Mouse (Mus musculus) midbrain, embryonic 13.5 days (tissue): ENCODE measurements at regions not wholly inside any gene's neighbourhood (a gene's known extent, or its start where the extent isn't known, plus 50 kb on each side); places are given as distances from the start of the nearest gene placed in this dataset.
A peak's percentile ranks its signal among the peaks of the same experiment; 100 is the strongest.

Source experiments
- ATAC-seq: fragments of 200-750 bp; cut with Nextera tagmentation; 2 replicates; pipeline ENCODE4 v1.8.0; 2017; ENCODE audit warnings: mild to moderate bottlenecking, moderate TSS enrichment, moderate library complexity
- H3K27ac ChIP-seq: fragments of 300-500 bp; sonication (generic); 2 replicates; pipeline ENCODE4 v1.5.1; 2015; ENCODE audit warnings: inconsistent platforms, mild to moderate bottlenecking, moderate library complexity
- H3K27me3 ChIP-seq: fragments of 300-500 bp; sonication (generic); 2 replicates; pipeline ENCODE4 v1.6.1; 2015; ENCODE audit warnings: mild to moderate bottlenecking, inconsistent platforms
- H3K36me3 ChIP-seq: fragments of 300-500 bp; sonication (generic); 2 replicates; pipeline ENCODE4 v1.6.1; 2015; ENCODE audit warnings: mild to moderate bottlenecking, inconsistent platforms
- H3K4me1 ChIP-seq: fragments of 300-500 bp; sonication (generic); replicated peaks from 2 replicates; pipeline ENCODE4 v1.6.1; 2015; ENCODE audit warnings: inconsistent platforms
- H3K4me2 ChIP-seq: fragments of 300-500 bp; sonication (generic); replicated peaks from 2 replicates; pipeline ENCODE4 v1.6.1; 2015; ENCODE audit warnings: moderate library complexity, mild to moderate bottlenecking, inconsistent platforms
- H3K4me3 ChIP-seq: fragments of 300-500 bp; sonication (generic); replicated peaks from 2 replicates; pipeline ENCODE4 v1.5.1; 2015; ENCODE audit warnings: mild to moderate bottlenecking, inconsistent platforms
- H3K9ac ChIP-seq: fragments of 300-500 bp; sonication (generic); replicated peaks from 2 replicates; pipeline ENCODE4 v1.6.1; 2015; ENCODE audit warnings: mild to moderate bottlenecking, inconsistent platforms
- H3K9me3 ChIP-seq: fragments of 300-500 bp; sonication (generic); 2 replicates; pipeline ENCODE4 v1.6.1; 2016; ENCODE audit warnings: mild to moderate bottlenecking, inconsistent platforms
- WGBS: fragments of 180-500 bp; shearing (Covaris S2); methylation state at CpG from one replicate; pipeline ENCODE4 v1.1.7; 2015; 5-methylcytosine and 5-hydroxymethylcytosine counted together

GRCm38 (mm10) chr8:36004387-36004786, 238.8 kb downstream of the Gm19410 start:
- WGBS = 88% methylated on average over 2 of the region's 2 CpGs
- Histone ChIP-seq H3K4me3 (no peak overlapping the region), H3K4me1 (0 out of 2 replicates have a peak, but pooled peaks cover 1% of the 10 kb centered on the region), H3K9ac (no peak overlapping the region), H3K27me3 (no peaks in the 10 kb centered on the region), H3K36me3 (no peaks in the 10 kb centered on the region), H3K9me3 (no peaks in the 10 kb centered on the region), H3K4me2 (no peak overlapping the region), H3K27ac (no peak overlapping the region)
- no peak for ATAC-seq

- 79% methylated on average over 3 of the region's 3 CpGs for WGBS
- no peak overlapping the region for H3K9ac ChIP-seq
- no peaks in the 10 kb centered on the region for H3K36me3 ChIP-seq
- H3K4me1 ChIP-seq = peaks cover 6% of the 10 kb centered on the region; the same call in 1 of the 2 replicates
- H3K4me2 ChIP-seq = no peak overlapping the region
- no peak overlapping the region for H3K4me3 ChIP-seq
- no peak overlapping the region for H3K27ac ChIP-seq
- ATAC-seq = no peak
- no peaks in the 10 kb centered on the region for H3K27me3 ChIP-seq
- no peaks in the 10 kb centered on the region for H3K9me3 ChIP-seq
These were observed 239.9 kb downstream of the Gm19410 start for GRCm38 (mm10) chr8:36005536-36005935.

- no peaks in the 10 kb centered on the region for H3K9me3 ChIP-seq
- peaks cover 6% of the 10 kb centered on the region; the same call in 1 of the 2 replicates for H3K4me1 ChIP-seq
- no peaks in the 10 kb centered on the region for H3K27me3 ChIP-seq
- H3K9ac ChIP-seq = no peak overlapping the region
- H3K27ac ChIP-seq = no peak overlapping the region
- no peaks in the 10 kb centered on the region for H3K36me3 ChIP-seq
- H3K4me3 ChIP-seq = no peak overlapping the region
- H3K4me2 ChIP-seq = no peak overlapping the region
- no peak for ATAC-seq
- 79% methylated on average over 1 of the region's 1 CpGs for WGBS
These were observed 242.1 kb downstream of the Gm19410 start for GRCm38 (mm10) chr8:36007724-36008123.

GRCm38 (mm10) chr8:36009565-36009964, 244.0 kb downstream of the Gm19410 start:
- H3K4me3 ChIP-seq = no peak overlapping the region
- peaks cover 12% of the 10 kb centered on the region; the same call in 1 of the 2 replicates for H3K4me1 ChIP-seq
- no peak overlapping the region for H3K4me2 ChIP-seq
- 72% methylated on average over 9 of the region's 9 CpGs for WGBS
- H3K27ac ChIP-seq = no peak overlapping the region
- no peaks in the 10 kb centered on the region for H3K9me3 ChIP-seq
- no peaks in the 10 kb centered on the region for H3K36me3 ChIP-seq
- no peak overlapping the region for H3K9ac ChIP-seq
- no peaks in the 10 kb centered on the region for H3K27me3 ChIP-seq
- no peak for ATAC-seq

GRCm38 (mm10) chr8:36010446-36011217, 245.0 kb downstream of the Gm19410 start:
- Histone ChIP-seq H3K36me3 (no peaks in the 10 kb centered on the region), H3K27ac (no peak overlapping the region), H3K4me1 (peaks cover 22% of the 10 kb centered on the region), H3K4me2 (no peak overlapping the region), H3K4me3 (no peak overlapping the region), H3K9ac (no peak overlapping the region), H3K9me3 (no peaks in the 10 kb centered on the region), H3K27me3 (no peaks in the 10 kb centered on the region)
- no peak for ATAC-seq
- 76% methylated on average over 11 of the region's 11 CpGs for WGBS

GRCm38 (mm10) chr8:36014862-36015261, 249.3 kb downstream of the Gm19410 start:
- WGBS = 60% methylated on average over 8 of the region's 8 CpGs
- Histone ChIP-seq H3K36me3 (no peaks in the 10 kb centered on the region), H3K4me1 (peaks cover 41% of the 10 kb centered on the region), H3K27me3 (no peaks in the 10 kb centered on the region), H3K9me3 (no peaks in the 10 kb centered on the region), H3K4me3 (no peak overlapping the region), H3K27ac (peak overlapping the region; percentile 47; the same call in 1 of the 2 replicates), H3K9ac (no peak overlapping the region), H3K4me2 (no peak overlapping the region)
- no peak for ATAC-seq

GRCm38 (mm10) chr8:36016321-36017114, 250.9 kb downstream of the Gm19410 start:
- ATAC-seq = peak; percentile 51
- Histone ChIP-seq H3K4me1 (peaks cover 41% of the 10 kb centered on the region), H3K36me3 (no peaks in the 10 kb centered on the region), H3K27ac (peak overlapping the region; percentile 64), H3K4me2 (no peak overlapping the region), H3K4me3 (no peak overlapping the region), H3K27me3 (no peaks in the 10 kb centered on the region), H3K9ac (no peak overlapping the region), H3K9me3 (no peaks in the 10 kb centered on the region)
- WGBS = 77% methylated on average over 20 of the region's 20 CpGs

- no peaks in the 10 kb centered on the region for H3K36me3 ChIP-seq
- no peak overlapping the region for H3K9ac ChIP-seq
- H3K27me3 ChIP-seq = no peaks in the 10 kb centered on the region
- H3K27ac ChIP-seq = no peak overlapping the region
- no peak for ATAC-seq
- no peaks in the 10 kb centered on the region for H3K9me3 ChIP-seq
- peaks cover 38% of the 10 kb centered on the region for H3K4me1 ChIP-seq
- no peak overlapping the region for H3K4me2 ChIP-seq
- 88% methylated on average over 15 of the region's 15 CpGs for WGBS
- no peak overlapping the region for H3K4me3 ChIP-seq
These were observed 253.6 kb downstream of the Gm19410 start for GRCm38 (mm10) chr8:36018993-36019753.

GRCm38 (mm10) chr8:36019895-36020294, 254.3 kb downstream of the Gm19410 start:
- peaks cover 31% of the 10 kb centered on the region for H3K4me1 ChIP-seq
- no peak overlapping the region for H3K4me3 ChIP-seq
- no peaks in the 10 kb centered on the region for H3K27me3 ChIP-seq
- no peak overlapping the region for H3K4me2 ChIP-seq
- 93% methylated on average over 7 of the region's 7 CpGs for WGBS
- no peak overlapping the region for H3K27ac ChIP-seq
- no peak for ATAC-seq
- no peak overlapping the region for H3K9ac ChIP-seq
- H3K9me3 ChIP-seq = no peaks in the 10 kb centered on the region
- no peaks in the 10 kb centered on the region for H3K36me3 ChIP-seq

GRCm38 (mm10) chr8:36027586-36027985, 262.0 kb downstream of the Gm19410 start:
- H3K36me3 ChIP-seq = no peaks in the 10 kb centered on the region
- H3K4me1 ChIP-seq = no peaks in the 10 kb centered on the region
- ATAC-seq = no peak
- no peaks in the 10 kb centered on the region for H3K27me3 ChIP-seq
- H3K4me2 ChIP-seq = no peak overlapping the region
- no peak overlapping the region for H3K27ac ChIP-seq
- WGBS = 81% methylated on average over 11 of the region's 11 CpGs
- no peak overlapping the region for H3K4me3 ChIP-seq
- no peak overlapping the region for H3K9ac ChIP-seq
- no peaks in the 10 kb centered on the region for H3K9me3 ChIP-seq

GRCm38 (mm10) chr8:36028121-36028955, 262.7 kb downstream of the Gm19410 start:
- Histone ChIP-seq H3K9ac (no peak overlapping the region), H3K27ac (no peak overlapping the region), H3K4me1 (no peaks in the 10 kb centered on the region), H3K36me3 (no peaks in the 10 kb centered on the region), H3K4me2 (no peak overlapping the region), H3K9me3 (no peaks in the 10 kb centered on the region), H3K27me3 (no peaks in the 10 kb centered on the region), H3K4me3 (no peak overlapping the region)
- WGBS = 93% methylated on average over 9 of the region's 9 CpGs
- no peak for ATAC-seq
